Mouse (Mus musculus) skeletal muscle tissue, adult 2 months (tissue): ENCODE data around the gene Gm28230.

Experiments
- DNase-seq: peaks from one replicate; pipeline ENCODE4 v3.0.0-alpha.2; 2012; ENCODE audit warnings: low read depth, low spot score

The Gm28230 gene

GRCm38 (mm10) chr2:74726551-74726950 lies at the start of gene Gm28230:
Gene Gm28230, plus strand, starts transcription at chr2:74726728.
- no peak for DNase-seq

- no peak for DNase-seq
These were observed 49.4 kb upstream of the Gm28230 start for GRCm38 (mm10) chr2:74677106-74677505.

- DNase-seq, result no peak
These were observed 47.5 kb upstream of the Gm28230 start, which contains the start of gene Hoxd11 for GRCm38 (mm10) chr2:74678891-74679595. Gene Hoxd11, plus strand, starts transcription at chr2:74679557.

GRCm38 (mm10) chr2:74679596-74679971 lies 46.9 kb upstream of the Gm28230 start:
- no peak for DNase-seq

DNA sequence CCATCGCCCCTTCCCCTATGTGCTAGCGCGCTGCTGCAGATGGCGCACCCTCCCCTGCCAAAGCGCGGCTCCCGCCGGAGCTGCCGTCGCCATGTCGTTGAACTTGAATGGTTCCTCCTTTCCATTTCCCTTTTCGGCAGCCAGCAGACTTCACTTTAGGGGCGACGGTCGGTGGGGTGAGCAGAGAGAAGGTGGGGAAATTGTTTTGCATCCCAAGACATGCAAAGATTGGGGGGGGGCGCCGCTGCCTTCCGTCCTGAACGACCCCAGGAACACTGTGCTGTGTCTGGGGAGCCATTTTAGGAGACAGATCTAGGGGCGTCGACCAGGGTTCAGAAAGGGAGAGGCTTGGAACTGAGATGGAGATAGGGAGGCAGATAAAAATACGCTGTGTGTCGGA lies 46.5 kb upstream of the Gm28230 start:
- DNase-seq, result no peak

- no peak for DNase-seq
These were observed 45.7 kb upstream of the Gm28230 start for GRCm38 (mm10) chr2:74680561-74681398.

- no peak for DNase-seq
These were observed 44.7 kb upstream of the Gm28230 start for GRCm38 (mm10) chr2:74681594-74682531.

DNA sequence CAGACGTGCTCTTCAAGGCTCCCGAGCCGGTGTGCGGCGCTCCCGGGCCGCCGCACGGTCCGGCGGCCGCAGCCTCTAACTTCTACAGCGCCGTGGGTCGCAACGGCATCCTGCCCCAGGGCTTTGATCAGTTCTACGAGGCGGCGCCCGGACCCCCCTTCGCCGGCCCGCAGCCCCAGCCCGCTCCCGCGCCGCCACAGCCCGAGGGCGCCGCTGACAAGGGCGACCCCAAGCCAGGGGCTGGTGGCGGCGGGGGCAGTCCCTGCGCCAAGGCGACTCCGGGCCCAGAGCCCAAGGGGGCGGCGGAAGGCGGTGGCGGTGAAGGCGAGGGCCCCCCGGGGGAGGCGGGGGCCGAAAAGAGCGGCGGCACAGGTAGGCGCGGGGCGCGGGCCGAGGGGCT lies 43.7 kb upstream of the Gm28230 start:
- no peak for DNase-seq

- DNase-seq, result no peak
These were observed 43.0 kb upstream of the Gm28230 start for GRCm38 (mm10) chr2:74683471-74683951.

GRCm38 (mm10) chr2:74684106-74684505 lies 42.4 kb upstream of the Gm28230 start:
- no peak for DNase-seq

DNA sequence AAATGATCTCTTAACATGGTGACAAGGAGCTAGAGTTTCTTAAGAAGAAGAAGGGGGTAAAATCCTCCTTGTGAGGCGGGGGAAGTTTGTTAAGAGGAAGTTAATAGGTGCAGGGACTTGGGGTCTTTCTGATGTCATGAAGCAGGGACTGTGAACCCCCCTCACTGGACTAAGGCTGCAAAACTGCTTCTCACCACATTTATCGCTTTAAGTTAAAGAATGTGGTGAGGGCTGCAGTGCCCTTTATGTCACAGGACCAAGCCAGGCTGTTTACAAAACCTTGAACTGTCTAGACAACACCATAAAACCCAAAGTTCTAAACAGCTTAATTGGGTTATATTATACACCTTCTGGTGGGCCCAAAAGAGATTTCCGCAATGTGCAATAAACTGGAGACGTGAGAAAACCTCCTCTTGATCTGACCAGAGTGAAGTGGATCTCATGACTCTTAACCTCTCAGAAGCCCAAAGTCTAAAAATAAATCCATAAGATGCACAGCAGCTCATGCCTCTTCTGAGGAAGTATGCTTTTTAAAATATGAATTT lies 41.4 kb upstream of the Gm28230 start:
- no peak for DNase-seq

DNA sequence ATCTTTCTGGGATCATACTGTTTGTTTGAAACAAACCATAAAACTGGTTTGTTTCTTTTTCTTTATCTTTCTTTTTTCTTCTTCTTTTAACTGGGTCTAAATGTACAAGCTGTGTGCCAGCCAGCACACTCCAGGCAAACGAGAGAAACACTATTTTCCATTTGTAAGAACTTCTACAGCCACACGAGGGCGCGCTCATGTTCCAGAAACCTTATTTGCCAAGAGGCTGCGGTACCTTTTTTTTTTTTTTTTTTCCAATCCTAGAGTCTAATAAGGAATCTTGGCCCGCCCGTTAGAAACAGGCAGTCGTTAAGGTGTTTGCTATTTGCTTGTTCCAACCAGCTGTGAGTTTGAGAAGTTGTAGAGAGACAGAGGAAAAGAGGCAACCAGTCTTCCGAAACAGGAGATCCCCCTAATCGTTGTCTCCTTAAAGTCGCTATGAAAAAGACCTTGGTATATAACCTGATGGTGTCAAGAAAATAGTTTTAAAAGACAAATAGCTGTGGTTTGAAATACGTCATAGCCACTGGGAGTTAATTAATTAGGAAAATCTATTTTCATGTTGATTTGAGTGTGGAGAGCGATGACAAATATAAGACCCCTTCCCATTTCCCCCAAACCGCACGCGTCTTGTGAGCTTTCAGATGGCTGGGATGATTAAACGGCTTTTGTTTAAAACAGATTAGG lies 40.1 kb upstream of the Gm28230 start:
- peak; percentile 38 for DNase-seq

DNA sequence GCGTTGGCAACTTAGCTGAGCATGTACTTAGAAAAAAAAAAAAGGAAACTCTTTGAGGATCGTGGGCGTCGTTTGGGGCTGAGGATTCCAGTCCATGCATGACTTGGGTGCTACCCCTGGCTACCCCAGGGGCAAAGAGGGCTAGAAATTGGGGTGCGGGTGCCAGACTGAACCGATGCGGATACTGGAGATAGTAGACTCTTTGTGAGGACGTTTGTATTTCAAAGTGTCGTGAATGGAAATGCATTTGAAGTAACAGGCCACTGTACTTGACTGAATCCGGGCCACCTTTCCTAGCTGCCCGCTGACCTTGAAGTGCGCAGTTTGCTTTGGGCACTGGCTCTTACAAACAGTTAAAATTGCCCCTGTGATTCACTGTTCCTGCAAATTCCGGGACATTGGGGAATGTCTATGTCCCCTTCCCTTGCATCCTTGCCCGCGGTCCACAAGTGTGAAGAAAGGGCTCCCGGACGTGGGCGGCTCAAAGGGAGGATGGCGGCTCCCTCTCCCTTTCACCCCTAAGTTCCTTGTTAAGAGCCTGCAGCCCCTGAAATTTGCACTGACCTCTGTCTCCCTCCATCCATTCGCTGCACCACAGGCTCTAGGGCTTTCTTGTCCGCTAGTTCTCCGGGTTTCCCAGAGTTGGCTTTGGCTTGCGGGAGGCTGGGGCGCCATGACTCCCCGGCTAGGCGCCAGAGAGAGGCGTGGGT lies 39.4 kb upstream of the Gm28230 start:
- DNase-seq, result no peak

DNA sequence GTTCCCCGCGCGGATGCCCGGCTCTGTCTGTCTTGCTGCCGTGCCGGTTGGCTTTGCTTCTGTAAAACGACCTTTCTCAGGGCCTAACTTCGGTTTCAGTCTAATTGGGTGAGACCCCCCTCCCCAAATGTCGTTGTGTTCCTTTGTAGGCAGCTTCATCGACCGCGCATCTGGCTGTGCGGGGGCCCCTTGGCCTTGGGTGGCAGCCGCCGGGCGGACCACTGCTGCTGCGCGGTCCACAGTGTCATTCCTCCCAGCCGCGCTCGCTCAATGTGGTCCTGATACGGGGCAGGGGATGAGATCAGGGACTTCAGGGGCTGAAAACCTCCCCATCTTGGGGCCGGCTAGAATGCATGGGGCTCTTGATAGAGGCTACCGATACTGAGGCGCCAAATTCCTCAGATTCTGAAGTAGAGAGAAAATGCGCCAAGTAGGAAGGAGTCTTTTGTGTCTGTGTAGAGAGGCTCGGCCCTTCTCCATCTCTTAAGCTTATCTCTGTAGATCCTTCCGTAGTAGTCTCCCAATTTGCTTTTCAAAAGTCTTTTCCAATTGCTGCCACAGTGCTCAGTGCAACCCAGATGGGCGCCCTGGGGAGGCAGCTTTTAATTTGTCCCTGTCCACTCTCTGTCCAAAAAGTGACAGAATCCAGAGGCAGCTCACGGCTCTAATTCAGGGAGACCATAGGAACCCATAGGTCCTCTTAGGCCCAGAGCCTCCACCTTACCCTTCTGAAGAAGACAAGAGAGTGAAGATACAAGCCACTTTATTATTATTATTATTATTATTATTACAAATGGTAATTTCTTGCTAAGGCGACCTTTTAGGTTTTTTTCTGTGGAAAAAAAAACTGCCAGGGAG lies 38.6 kb upstream of the Gm28230 start:
- DNase-seq, result no peak

DNA sequence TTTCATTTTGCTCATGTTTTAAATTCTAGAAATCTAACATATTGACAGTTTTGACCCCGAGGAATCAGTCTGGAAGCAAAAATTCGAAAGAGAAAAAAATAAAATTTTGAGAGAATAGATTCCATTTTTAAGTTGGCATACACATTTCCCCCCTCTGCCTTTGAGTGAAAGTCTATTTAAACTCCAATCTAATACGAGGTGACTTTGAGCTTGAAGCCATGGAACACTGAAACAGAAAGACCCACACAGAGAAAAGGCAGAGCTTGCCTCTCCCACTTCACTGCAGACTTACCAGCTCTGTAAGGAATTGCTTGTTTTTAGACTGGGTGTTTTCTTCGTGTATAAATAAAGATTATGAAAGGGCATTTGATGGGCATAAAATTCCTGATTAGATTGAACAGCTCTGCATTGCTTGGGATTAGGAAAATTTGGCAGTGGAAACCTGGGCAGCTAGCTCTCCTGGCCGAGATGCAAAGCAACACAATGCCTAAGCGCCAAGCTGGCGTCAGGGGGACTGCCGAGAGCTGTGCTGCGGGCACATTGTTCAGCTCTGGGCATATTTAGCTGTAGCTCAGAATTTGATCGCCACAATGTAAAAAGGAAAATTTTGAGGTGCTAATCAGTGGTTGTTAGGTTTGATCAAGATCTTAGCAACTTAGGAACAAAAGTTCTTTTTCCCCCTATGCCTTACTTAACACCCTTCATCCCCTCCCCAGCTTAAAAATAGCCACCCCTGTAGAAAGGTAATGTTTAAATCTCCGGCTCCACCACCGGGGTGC lies 37.5 kb upstream of the Gm28230 start:
- no peak for DNase-seq

- no peak for DNase-seq
These were observed 36.8 kb upstream of the Gm28230 start for GRCm38 (mm10) chr2:74689574-74690337.

DNA sequence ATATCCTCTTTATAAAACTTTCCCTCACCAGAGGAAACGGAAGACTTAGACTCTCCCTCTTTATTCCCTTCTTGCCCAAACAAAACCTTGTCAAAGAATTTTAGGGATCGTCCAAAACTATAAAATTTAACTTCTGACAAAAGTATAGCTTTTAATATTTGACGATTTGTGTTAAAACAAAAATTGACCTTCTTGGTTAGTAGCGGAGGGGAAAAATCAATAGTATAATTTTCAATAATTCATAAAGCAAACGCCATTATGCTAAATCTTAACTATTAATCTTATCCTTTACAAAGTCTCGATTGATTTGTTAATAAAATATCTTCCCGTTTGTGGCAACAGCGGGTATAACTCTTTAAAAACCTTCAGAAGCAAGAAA lies 36.2 kb upstream of the Gm28230 start:
- DNase-seq, result no peak
